Mouse (Mus musculus): ENCODE results near the gene Dlat.

- TF ChIP-seq POLR2A (IDR thresholded peaks at IDR 0.05; ENCODE audit: low read depth, low read length) (no peak), CTCF (IDR thresholded peaks at IDR 0.05; ENCODE audit: extremely low read depth, insufficient read depth, insufficient read length, insufficient replicate concordance) (no peak)
These were observed 27.4 kb downstream of the Dlat start for GRCm38 (mm10) chr9:50632016-50632688.
